Mouse (Mus musculus) frontal cortex, postnatal 10 days (tissue): ENCODE results near the gene Tfpt.
"Not testable (repeated sequence)": the region's sequence is repeated elsewhere in the genome, so short reads cannot be mapped to it uniquely, and the experiment has no call there.

Source experiments
- DNase-seq, 2 experiments: peaks; one replicate each; pipeline ENCODE4 v3.0.0; 2022; ENCODE audit warnings: low spot score in 2 of 2, mixed read lengths in 1 of 2

Gene Tfpt

DNA sequence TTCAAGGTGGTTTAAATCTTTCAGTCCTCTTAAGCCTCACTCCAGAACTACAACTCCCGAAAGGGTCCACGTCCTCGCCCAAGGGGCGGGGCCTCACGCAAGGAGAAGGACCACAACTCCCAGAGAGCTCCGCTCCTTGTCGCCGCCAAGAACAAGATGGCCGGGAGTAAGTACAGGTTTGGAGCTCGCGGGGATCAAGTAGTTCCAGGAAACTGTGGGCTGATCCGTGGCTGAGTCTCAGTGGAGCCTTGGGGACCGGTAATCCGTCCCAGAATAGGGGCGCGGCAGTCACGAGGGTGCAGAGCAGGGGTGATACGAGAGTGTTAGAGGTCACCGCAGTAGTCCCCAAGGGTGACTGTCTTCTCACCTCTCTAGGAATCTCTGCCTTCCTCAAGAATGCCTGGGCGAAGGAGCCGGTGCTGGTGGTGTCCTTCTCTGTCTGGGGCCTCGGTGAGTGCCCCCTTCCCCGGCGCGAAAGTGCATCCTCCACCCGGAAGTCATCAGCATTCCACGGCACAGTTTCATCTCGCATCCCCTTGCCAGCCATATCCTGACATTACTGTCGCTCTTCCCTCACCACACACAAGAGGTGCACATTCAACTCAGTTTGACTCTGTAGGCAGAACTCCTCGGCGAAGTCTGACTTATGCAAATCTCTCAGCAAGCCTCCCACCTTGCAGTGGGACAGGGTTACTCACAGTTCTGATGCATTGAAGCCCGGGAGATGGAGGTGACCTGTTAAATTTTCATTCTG is 12.3 kb downstream of the Tfpt start, which contains the start of gene Ndufa3:
TSS of gene Ndufa3 (plus strand) at position 132 of the 754 bp plus-strand sequence.
- DNase-seq = peak; percentile 89

DNA sequence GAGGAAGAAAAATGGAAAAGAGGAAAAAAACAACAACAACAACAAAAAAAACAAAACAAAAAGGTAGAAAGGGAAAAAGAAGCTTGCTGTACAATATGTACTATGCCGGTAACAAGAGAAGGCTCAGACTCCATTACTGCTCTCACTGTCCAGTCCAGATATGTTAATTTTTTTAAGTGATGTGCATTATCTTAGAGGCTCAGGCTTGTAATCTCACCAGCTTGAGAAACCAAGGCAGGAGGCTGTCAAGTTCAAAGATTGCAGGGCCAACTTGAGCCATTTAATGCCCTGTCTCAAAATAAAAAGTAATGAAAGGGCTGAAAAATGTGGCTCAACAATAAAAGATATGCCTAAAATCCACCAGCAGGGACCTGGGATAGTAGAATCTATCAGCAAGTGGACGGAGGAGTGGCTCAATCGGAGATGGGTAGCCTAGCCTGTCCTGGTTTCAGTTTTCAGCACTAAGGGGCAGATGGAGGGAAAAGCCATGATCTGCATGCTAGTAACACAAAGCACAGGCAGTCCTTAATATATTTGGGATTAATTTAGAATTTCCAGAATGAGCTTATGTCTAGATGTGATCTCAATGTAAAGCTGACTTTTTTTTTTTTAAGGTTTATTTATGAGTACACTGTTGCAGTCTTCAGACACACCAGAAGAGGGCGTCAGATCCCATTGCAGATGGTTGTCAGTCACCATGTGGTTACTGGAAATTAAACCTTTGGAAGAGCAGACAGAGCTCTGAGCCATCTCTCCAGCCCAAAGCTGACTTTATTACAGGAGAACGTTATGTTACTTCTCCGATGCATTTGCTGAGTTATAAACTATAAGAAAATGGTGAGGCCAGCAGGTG is 13.1 kb downstream of the Tfpt start:
- no peak for DNase-seq

DNA sequence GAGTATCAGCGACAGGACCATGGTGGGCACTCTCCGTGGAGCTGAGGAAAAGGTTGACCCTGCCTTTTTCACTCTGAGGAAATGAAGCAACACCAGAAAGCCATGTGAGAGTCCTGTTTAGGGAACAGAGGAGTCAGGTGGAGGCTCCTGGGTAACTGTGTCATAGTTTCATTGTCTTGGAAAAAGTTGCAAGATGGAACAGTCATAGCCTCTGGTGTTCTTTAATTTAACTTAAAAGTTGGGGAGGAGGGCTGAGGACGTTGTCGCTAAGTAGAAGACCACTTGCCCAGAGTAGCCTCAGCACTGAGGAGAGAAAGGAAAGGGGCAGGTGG is 13.7 kb downstream of the Tfpt start, which contains the start of gene Oscar:
TSS of gene Oscar (minus strand) at position 101 of the 332 bp plus-strand sequence.
- no peak for DNase-seq

DNA sequence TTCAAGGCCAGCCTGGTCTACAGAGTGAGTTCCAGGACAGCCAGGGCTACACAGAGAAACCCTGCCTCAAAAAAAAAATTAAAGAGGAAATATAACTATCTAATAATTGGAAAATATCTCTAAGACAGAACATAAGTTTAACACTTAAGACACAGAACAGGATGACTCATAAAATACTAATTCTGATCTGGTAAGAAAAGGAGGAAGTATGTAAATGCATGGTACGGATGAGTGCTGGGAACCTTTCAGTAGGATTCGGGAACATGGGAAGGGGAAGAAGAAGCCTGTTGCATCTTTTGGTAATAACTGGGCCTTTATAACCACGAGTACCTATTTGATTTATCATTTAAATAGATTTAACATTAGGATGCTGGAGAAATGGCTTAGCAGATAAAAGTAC is 15.7 kb downstream of the Tfpt start:
- DNase-seq = no peak

DNA sequence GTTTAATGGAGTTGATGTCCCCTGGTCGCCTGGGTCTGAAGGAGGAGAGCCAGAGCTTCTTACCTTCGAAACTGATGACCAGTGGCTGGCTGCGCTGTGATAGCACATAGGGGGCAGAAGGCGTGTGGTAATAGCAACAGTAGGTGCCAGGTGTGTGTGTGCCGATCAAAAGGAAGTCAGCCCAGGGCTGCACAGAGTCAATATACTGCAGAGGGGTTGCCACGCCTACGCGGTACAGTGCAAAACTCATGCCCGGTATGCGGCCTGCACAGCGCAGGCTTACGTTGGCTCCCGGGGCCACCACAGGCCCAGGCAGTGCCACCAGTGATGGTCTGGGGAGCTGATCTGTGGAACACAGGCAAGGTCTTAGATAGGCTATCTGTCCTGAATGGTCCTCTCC is 18.7 kb downstream of the Tfpt start:
- no peak for DNase-seq

DNA sequence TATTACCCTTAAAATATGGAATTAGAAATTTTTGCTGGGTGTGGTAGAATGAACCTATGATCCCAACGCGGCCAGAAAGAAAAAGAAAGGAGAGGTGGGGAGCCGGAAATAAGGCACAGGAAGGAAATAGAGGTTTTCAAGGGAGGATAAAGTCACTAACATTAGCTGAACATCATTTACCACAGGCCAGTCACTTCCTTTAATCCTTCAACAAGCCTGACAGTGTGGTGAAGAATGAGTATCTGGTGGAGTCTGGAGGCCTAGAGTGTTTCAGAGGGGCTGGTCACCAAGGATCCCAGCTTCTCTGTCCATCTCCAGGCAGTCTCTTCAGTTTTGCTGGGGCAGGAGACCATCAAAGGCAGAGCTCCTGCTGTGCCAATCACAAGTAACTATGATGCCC is 19.3 kb downstream of the Tfpt start:
- no peak for DNase-seq

DNA sequence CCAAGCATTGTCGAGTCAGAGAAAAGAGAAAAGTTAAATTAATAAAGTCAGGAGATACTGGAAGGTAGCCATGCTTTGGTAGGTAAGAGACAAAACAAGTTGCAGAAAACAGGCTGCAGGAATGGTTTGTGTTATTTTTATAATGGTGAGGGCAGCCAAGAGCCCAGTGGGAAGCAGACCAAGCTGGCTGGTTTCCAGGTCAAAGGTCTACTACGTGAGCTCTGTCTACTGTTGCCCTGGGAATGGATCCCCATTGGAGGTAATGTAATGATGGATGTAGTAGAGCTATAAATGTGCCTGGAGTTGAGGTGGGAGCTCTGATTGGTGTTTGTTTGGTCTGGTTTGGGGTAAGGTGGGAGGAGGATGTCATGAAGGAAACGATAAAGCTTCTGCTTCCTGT is 20.6 kb downstream of the Tfpt start:
- DNase-seq = no peak

DNA sequence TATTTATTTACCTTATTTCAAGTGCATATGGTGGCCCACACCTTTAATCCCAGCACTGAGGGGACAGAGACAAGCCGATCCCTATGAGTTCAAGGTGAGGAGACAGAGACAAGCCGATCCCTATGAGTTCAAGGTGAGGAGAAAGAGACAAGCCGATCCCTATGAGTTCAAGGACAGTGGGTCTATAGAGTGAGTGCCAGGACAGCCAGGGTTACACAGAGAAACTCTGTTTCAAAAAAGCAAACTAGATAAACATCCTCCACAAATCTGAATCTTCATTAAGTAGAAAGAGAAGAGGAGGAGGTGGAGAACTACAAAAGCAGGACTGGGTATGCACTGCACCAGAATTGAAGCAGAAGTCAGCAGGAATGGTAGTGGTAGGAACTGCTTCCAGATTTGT is 21.1 kb downstream of the Tfpt start:
- DNase-seq = no peak

DNA sequence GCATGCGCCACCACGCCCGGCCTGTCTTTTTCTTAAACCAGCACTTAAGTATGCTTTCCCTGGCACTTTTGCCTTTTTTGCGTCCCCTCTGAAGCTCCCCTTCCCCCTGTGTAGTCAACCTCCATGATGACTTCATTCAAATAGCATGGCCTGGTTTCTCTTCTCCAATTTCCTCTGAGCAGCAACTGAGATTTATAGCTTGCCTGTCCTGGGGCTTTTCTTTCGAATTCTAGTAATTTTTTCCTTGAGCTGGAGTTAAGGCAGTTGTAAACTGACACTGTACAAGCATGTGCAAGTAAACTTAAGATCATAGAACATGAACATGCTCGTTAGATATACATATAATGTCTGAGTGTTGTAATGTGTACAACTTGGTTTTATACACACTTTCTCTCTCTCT is 22.3 kb downstream of the Tfpt start:
- no peak for DNase-seq

DNA sequence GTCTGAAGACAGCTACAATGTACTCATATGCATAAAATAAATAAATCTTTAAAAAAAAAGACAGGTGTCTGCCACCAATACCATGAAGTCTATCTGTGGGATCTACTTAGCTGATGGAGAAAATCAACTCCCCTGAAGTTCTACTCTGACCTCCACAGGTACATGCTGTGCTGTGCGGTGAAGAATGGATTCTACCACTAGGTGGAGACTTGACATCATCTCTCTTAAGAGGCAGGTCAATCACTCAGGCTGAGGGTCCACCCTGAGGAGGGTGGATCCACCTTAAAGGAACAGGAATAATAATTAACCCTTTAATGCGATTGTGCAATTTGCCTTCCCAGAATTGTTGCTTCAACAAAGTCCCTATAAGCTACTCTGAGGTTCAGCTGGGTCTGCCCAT is 22.9 kb downstream of the Tfpt start:
- no peak for DNase-seq

DNA sequence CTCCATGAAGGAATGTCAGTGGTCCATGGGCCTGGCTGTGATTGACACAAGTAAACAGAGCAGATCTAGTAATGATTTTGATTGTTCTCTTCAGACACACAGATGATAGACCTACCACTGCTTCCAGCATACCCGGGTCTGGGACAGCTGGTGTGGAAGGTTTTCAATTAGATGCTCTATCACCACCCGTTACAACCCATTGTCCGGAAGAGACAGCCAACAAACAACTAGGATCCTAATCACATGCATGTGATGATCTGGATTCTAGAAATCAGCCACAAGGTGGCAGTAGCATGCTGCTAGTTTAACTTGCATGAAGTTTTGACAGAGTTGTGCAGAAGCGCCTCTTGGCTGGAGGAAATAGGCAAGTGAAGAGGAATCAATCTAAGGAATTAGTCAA is 28.6 kb downstream of the Tfpt start:
- peak; percentile 17 to 50 for DNase-seq

DNA sequence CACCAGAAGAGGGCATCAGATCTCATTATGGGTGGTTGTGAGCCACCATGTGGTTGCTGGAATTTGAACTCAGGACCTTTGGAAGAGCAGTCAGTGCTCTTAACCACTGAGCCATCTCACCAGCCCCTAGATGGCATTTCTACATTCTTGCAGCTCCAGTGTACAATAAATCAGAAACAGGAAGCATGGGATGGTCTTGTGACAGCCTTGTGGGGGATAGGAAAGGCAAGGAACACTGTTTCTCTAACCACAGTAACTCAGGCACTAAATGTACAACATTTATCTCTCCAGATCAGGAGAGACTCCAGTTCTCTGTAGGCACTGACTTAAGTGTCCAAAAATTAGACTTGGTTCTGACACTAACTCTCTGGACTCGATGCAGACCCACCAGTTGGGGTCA is 32.0 kb downstream of the Tfpt start:
- not testable (repeated sequence) for DNase-seq

DNA sequence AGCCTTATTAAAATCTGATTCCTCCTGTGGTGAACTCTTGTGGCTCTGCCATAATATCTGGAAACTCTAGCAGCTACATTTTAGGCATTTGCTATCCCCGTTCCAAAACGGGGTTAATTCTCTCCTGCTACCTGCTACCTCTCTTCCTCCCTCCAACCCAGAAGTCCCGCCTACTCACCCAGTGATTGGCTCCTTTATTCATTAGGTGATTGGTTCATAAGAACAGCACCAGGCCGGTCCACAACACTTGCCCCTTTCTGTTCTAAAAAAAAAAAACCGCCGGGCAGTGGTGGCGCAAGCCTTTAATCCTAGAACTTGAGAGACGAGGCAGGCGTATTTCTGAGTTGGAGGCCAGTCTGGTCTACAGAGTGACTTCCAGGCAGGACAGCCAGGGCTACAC is 34.6 kb downstream of the Tfpt start:
- DNase-seq = no peak

DNA sequence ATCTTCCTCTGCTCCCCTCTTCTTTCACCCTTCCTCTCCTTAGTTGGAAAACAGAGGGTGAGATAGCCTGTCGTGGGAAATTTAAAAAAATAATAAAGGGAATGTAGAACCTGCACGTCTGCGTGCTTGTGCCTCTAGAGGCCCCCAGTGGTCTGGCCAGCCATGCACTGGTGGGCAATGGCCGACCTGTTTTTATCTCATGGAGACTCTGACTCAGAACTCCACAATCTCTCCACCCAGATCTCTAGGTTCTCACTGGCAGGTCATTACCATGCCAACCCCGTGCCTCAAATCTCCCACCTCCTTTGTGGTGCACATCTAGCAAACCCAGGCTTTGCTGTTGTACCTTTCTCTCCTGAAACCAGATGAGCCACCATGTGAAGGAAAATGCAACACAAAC is 35.0 kb downstream of the Tfpt start:
- no peak for DNase-seq

DNA sequence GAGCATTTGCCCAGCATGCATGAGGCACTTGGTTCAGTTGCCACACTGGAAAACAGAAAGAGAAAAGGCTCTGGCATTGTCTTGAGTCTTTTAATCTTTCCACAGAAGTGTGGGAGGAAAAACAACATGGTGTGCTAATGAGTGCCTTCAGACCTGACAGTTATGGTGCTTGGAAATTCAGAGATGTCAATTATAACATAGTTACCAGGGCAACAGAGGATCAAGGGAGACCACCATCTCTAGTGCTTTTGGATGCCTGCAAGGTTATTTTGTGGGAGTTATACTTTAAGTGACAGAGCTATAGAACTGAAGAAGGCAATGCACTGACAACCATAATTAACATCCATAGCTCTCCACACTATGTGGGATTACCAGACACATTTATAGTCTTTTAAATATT is 35.9 kb downstream of the Tfpt start:
- no peak for DNase-seq

DNA sequence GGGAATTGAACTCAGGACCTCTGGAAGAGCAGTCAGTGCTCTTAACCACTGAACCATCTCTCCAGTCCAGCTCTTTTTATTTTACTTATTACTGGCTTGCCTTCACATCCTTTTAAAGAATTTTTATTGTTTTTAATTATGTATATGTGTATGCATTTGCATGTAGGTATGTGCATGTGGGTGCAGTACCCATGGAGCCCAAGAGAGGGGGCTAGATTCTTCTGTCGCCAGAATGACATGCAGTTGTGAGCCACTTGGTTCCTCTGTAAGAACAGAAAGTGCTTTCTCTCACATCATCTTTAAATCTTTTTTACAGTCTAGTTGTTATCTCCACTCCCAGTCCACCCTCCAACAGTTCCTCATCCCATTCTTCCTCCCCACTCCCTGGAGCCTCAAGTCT is 38.2 kb downstream of the Tfpt start:
- DNase-seq = no peak

DNA sequence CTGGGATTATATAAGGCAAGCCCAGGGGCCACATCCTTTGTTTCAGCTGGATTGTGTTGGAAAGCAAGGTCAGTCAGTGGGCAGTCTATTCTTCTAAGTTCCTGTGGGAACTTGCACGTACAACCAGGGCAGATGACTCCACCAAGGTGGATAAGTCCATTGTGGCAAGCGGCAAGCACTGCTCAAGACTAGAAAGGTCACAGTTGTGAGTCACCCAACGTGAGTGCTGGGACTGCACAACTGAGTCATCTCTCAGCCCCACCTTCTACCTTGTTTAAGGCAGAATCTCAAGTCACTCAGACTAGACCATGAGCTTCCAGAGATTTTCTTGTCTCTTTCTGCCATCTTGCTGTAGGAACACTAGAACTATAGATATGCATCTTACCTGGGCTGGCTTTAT is 39.2 kb downstream of the Tfpt start:
- DNase-seq = no peak

DNA sequence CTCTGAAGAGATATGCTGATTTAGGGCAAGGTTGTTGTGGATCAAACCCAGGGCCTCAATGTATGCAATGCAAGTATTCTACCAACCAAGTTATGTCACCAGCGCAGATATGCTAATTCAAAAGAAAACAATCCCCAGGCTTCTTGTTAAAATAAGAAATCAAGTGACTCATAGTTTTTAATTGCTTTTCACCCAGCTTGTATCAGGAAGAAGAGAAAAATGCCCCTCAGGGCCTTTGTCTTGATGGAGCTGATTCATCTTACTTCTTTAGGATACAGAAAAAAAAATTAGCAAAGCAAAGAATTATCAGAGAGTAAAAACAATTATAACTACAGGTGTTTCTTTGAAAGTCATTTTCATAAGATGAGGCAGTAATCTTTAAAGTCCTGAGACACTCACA is 42.4 kb downstream of the Tfpt start:
- DNase-seq = no peak

DNA sequence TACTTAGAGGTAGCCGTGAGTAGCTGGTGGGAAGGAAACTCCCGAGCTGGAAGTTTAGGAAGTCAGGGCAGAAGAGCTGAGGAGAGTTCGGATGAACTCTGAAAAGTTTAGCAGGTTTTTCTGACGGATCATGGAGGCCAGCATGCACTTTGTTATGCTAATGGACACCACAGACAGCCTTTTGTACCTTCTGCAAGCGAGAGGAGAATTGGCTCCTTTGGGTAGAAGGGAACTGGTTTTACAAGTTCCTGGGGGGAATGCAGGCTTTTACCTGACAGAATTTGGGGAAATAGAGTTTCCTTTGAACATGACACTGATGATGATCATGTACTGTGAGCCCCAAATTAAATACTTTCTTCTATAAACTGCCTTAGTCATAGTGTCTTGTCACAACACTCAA is 43.5 kb downstream of the Tfpt start:
- DNase-seq = no peak

DNA sequence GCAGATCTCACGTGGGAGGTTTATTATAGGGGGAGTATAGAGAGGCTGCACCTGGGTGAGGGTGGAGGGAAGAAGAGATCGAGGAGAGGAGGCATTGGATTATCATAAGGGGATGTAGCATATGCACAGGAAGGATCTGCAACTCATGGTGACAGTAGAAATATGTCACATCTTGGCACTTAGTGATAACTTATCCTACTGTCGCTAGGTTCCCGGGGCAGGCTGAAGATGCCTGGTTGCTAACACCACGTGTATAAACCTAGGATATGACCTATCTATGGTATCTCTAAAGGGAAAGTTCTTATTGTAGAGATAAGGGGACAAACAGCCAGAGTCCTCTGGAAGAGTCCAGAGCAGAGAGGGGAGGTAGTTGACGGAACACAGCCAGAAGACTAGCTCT is 44.0 kb downstream of the Tfpt start:
- DNase-seq = no peak

DNA sequence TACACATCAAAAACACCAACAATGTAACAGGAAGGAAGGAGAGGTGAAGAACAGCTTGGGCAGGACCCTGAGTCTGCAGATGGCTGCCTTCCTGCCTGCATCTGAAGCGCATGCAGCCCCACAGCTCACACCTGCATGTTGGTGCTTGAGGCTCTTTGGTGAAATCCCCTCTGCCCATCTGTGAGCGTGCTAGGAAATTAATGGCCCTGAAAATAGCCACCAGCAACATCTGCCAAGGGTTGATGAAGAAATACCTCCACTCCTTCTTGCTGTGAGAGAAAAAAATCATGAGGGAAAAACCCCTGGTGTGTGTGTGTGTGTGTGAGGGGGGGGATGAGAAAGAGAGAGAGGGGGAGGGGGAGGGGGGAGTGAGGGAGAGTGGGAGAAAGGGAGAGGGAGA is 49.7 kb downstream of the Tfpt start:
- DNase-seq = no peak

DNA sequence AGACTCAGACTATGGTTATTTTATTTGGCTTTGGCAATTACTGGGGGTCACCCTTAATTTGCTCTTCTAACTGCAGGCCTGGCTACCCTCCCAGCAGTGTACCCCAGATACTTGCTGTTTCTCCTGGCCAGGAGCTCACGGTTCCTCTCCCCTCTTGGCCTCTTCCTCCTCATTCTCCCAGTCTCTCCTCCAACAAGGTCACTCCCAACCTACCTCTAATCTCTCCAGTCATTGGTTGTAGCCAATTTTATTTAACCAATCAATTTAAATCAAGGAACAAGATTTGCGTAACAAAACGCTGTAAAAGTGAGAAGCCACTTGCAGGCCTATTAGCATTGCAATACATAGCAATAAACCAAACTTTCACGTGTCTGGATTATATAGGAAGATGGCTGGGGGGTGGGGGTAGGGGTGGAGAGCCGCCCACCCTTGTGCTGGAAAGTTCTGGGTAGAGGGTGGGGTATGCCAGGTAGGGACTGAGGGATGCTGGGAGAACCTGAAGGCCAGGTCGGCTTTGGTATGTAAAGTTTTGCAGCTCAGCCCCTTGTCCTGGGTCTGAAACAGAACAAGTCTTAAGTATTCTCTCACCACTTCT is 50.7 kb downstream of the Tfpt start:
- DNase-seq = no peak

DNA sequence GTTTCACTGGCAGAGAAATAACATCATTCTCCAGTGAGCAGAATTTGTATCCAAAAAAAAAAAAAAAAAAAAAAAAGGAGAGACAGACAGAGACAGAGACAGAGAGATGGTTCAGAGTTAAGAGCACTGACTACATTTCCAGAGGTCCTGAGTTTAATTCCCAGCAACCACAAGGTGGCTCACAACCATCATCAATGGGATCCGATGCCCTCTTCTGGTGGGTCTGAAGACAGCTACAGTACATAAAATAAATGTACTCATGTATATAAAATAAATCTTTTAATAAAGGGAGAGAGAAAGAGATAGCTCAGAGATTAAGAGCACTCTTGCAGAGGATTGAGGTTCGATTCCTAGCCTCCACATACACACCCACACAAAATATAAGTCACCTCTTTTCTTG is 51.5 kb downstream of the Tfpt start:
- DNase-seq = no peak
